Mouse (Mus musculus) heart, adult 2 months (tissue): ENCODE results near the gene Igfbp1. TPM values are rescaled to one million over a fixed set of nuclear protein-coding genes. Genes with fewer than 3 reads are reported as not detected.

Experiments
- DNase-seq, 2 experiments: peaks; one replicate each; pipeline ENCODE4 v3.0.0; 2021
- H3K27ac ChIP-seq: fragments of 200-600 bp; 2 replicates; pipeline ENCODE4 v1.8.1; 2022
- H3K27me3 ChIP-seq: fragments of 200-500 bp; 2 replicates; pipeline ENCODE4 v1.6.1; 2012; ENCODE audit warnings: mild to moderate bottlenecking, low read length, inconsistent platforms, mixed read lengths; ENCODE audit not compliant: control insufficient read depth, insufficient read depth
- H3K36me3 ChIP-seq: fragments of 200-500 bp; 2 replicates; pipeline ENCODE4 v1.6.1; 2012; ENCODE audit warnings: low read length, inconsistent platforms; ENCODE audit not compliant: control insufficient read depth, insufficient read depth
- H3K4me1 ChIP-seq: fragments of 200-500 bp; 2 replicates; pipeline ENCODE4 v1.6.1; 2011; ENCODE audit warnings: low read length; ENCODE audit not compliant: control insufficient read depth, insufficient read depth
- H3K4me3 ChIP-seq: fragments of 200-600 bp; 2 replicates; pipeline ENCODE4 v1.8.1; 2022
- H3K79me2 ChIP-seq: fragments of 200-500 bp; replicated peaks from 2 replicates; pipeline ENCODE4 v1.6.1; 2012; ENCODE audit warnings: mild to moderate bottlenecking, inconsistent platforms, low read length, moderate library complexity, mixed read lengths; ENCODE audit not compliant: control insufficient read depth, insufficient read depth
- H3K9ac ChIP-seq: fragments of 200-500 bp; 2 replicates; pipeline ENCODE4 v1.6.1; 2012; ENCODE audit warnings: low read depth, mild to moderate bottlenecking, control low read depth, inconsistent platforms, low read length, mixed read lengths
- CTCF ChIP-seq: fragments of 200-600 bp; IDR thresholded peaks from 2 replicates; pipeline ENCODE4 v1.8.1; 2022; ENCODE audit warnings: antibody characterized with exemption, mild to moderate bottlenecking, moderate library complexity
- EP300 ChIP-seq: fragments of 200-500 bp; IDR thresholded peaks from 2 replicates; pipeline ENCODE4 v1.6.1; 2011; ENCODE audit warnings: low read depth, low read length, control low read depth; ENCODE audit not compliant: insufficient read depth
- POLR2A ChIP-seq: fragments of 200-500 bp; IDR thresholded peaks from 2 replicates; pipeline ENCODE4 v1.6.1; 2011; ENCODE audit warnings: mild to moderate bottlenecking, low read depth, low read length, control low read depth; ENCODE audit not compliant: insufficient read depth
- WGBS: fragments of 180-500 bp; shearing (Covaris S2); methylation state at CpG from one replicate; pipeline ENCODE4 v1.1.7; 2018; 5-methylcytosine and 5-hydroxymethylcytosine counted together
- intact Hi-C: fragments of 180-260 bp; cut with DNase I; formaldehyde crosslinking; loops from one replicate; pipeline ENCODE4 v1.15.1; 2025
- long read RNA-seq: library from polyadenylated mRNA; stranded (forward); transcript quantifications from one replicate; pipeline ENCODE4 v2.0.0, GENCODE M21; 2021
- polyA plus RNA-seq: library from polyadenylated mRNA; depleted of rRNA; stranded (reverse); fragments of >200 nt; gene quantifications from 2 replicates; pipeline ENCODE4 v1.2.3, GENCODE M21; 2012; rRNA removed
- total RNA-seq, 2 experiments: library from RNA; stranded (reverse); gene quantifications; 2 replicates each; pipeline ENCODE4 v1.2.3; 2021

Gene Igfbp1
- total RNA-seq (not detected), polyA plus RNA-seq (not detected in 2 replicates)
- long read RNA-seq = 0 reads

- no peak within 1 kb of the TSS for H3K4me3 ChIP-seq
- intact Hi-C loops = no loop called here
- no peaks in the 10 kb centered on the region for H3K4me1 ChIP-seq
- TF ChIP-seq EP300 (no peak), CTCF (no peak), POLR2A (no peak)
- WGBS = 79% methylated on average over 12 of the region's 12 CpGs
- H3K27ac ChIP-seq = no peak within 1 kb of the TSS
- no peaks in the 10 kb centered on the region for H3K27me3 ChIP-seq
- no peaks in the 10 kb centered on the region for H3K36me3 ChIP-seq
- H3K79me2 ChIP-seq = no peaks in the 10 kb centered on the region
- no peak for DNase-seq
- no peak within 1 kb of the TSS for H3K9ac ChIP-seq
These were observed at the start of gene Igfbp1 for GRCm38 (mm10) chr11:7197491-7197941. Igfbp1 (plus strand) TSS chr11:7197782.

DNA sequence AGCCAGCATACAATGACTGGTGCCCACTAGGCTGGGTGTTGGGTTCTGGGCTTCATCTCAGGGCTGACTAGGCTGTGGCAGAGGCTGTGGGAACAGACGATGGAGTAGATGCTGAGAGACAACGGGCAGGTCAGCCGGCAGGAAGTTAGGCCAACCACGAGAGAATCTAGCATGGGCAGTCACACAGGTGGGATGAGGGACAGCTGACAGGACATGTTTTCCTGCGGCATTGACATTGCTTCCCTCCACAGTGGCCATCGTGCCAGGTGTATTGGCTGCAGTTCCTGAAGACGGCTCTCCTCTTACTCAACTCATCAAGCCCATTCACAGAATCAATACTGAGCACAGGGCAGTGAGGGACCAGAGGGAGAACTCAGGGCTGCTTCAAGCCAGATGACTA, 49.6 kb upstream of the Igfbp1 start:
- 82% methylated on average over 7 of the region's 7 CpGs for WGBS

DNA sequence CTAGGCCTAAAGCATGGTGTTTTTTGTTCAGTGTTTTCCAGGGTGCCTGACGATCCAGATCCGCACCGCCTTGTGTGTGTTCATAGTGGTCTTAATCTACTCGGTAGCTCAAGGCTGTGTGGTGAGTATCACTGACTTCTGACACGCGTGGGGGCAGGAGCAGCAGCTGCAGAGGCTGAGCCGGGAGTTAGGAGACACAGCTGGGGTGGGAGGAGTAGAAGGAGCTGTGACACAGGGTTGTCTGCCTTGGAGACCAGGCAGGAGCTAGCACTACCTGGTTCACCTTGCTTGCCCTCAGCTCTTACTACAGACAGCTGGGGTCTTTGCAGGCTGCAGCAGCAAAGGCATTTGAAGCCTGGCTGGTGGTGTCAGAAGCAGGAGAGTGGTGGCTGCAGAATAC, 48.1 kb upstream of the Igfbp1 start:
- 69% methylated on average over 7 of the region's 7 CpGs for WGBS
- Histone ChIP-seq H3K4me1 (no peaks in the 10 kb centered on the region), H3K36me3 (no peaks in the 10 kb centered on the region), H3K79me2 (no peaks in the 10 kb centered on the region), H3K27me3 (no peaks in the 10 kb centered on the region), H3K4me3 (no peak overlapping the region), H3K27ac (no peak overlapping the region), H3K9ac (no peak overlapping the region)
- DNase-seq = peak in 1 of 2 experiments; percentile 4
- intact Hi-C loops = loop anchor here (10.0 kb wide), 1 partner anchor 245 kb away; no protein-coding TSS in a partner anchor
- TF ChIP-seq POLR2A (no peak), EP300 (no peak), CTCF (no peak)

More for the DNA sequence above, 49.6 kb upstream of the Igfbp1 start:
- no peak for DNase-seq
- H3K27ac ChIP-seq = no peak overlapping the region
- TF ChIP-seq CTCF (no peak), POLR2A (no peak), EP300 (no peak)
- no peaks in the 10 kb centered on the region for H3K36me3 ChIP-seq
- H3K27me3 ChIP-seq = no peaks in the 10 kb centered on the region
- H3K9ac ChIP-seq = no peak overlapping the region
- intact Hi-C loops = loop anchor here (10.0 kb wide), 1 partner anchor 243 kb away; no protein-coding TSS in a partner anchor
- no peaks in the 10 kb centered on the region for H3K4me1 ChIP-seq
- H3K79me2 ChIP-seq = no peaks in the 10 kb centered on the region
- no peak overlapping the region for H3K4me3 ChIP-seq

GRCm38 (mm10) chr11:7150511-7150910, 47.1 kb upstream of the Igfbp1 start:
- 88% methylated on average over 8 of the region's 8 CpGs for WGBS
- H3K27me3 ChIP-seq = no peaks in the 10 kb centered on the region
- DNase-seq = no peak
- no peaks in the 10 kb centered on the region for H3K79me2 ChIP-seq
- H3K4me1 ChIP-seq = no peaks in the 10 kb centered on the region
- H3K4me3 ChIP-seq = no peak overlapping the region
- no peak overlapping the region for H3K9ac ChIP-seq
- H3K27ac ChIP-seq = no peak overlapping the region
- no peaks in the 10 kb centered on the region for H3K36me3 ChIP-seq
- intact Hi-C loops = no loop called here
- TF ChIP-seq CTCF (no peak), EP300 (no peak), POLR2A (no peak)

GRCm38 (mm10) chr11:7152371-7152770, 45.2 kb upstream of the Igfbp1 start:
- 93% methylated on average over 12 of the region's 12 CpGs for WGBS
- Histone ChIP-seq H3K36me3 (no peaks in the 10 kb centered on the region), H3K27me3 (no peaks in the 10 kb centered on the region), H3K27ac (no peak overlapping the region), H3K79me2 (no peaks in the 10 kb centered on the region), H3K9ac (no peak overlapping the region), H3K4me1 (no peaks in the 10 kb centered on the region), H3K4me3 (no peak overlapping the region)
- intact Hi-C loops = no loop called here
- TF ChIP-seq CTCF = no peak
- TF ChIP-seq POLR2A = no peak
- TF ChIP-seq EP300 = no peak
- DNase-seq = no peak

- Histone ChIP-seq H3K4me1 (no peaks in the 10 kb centered on the region), H3K36me3 (no peaks in the 10 kb centered on the region), H3K4me3 (no peak overlapping the region), H3K79me2 (no peaks in the 10 kb centered on the region), H3K27me3 (no peaks in the 10 kb centered on the region), H3K27ac (no peak overlapping the region), H3K9ac (no peak overlapping the region)
- DNase-seq = no peak
- intact Hi-C loops = no loop called here
- 79% methylated on average over 8 of the region's 8 CpGs for WGBS
- TF ChIP-seq CTCF (no peak), EP300 (no peak), POLR2A (no peak)
These were observed 44.5 kb upstream of the Igfbp1 start for GRCm38 (mm10) chr11:7153081-7153480.
